Mouse (Mus musculus) liver, adult 2 months (tissue): ENCODE data around the gene Olfr553. TPM values are rescaled to one million over a fixed set of nuclear protein-coding genes. Genes with fewer than 3 reads are reported as not detected.
"Not testable (repeated sequence)": the region's sequence is repeated elsewhere in the genome, so short reads cannot be mapped to it uniquely, and the experiment has no call there.

Experiments
- DNase-seq: peaks from one replicate; pipeline ENCODE4 v3.0.0-alpha.2; 2011; ENCODE audit warnings: low read depth, low spot score; ENCODE audit errors: extremely low read depth
- H3K27ac ChIP-seq: fragments of 200-500 bp; replicated peaks from 2 replicates; pipeline ENCODE4 v1.5.1; 2012; ENCODE audit warnings: low read depth, mild to moderate bottlenecking, control low read depth, inconsistent platforms, low read length; ENCODE audit not compliant: insufficient read depth
- H3K27me3 ChIP-seq: fragments of 200-500 bp; 2 replicates; pipeline ENCODE4 v1.6.1; 2012; ENCODE audit warnings: mild to moderate bottlenecking, moderate library complexity, low read length, inconsistent platforms; ENCODE audit not compliant: control insufficient read depth, insufficient read depth
- H3K36me3 ChIP-seq: fragments of 200-500 bp; 2 replicates; pipeline ENCODE4 v1.6.1; 2012; ENCODE audit warnings: low read length, inconsistent platforms; ENCODE audit not compliant: control insufficient read depth, insufficient read depth
- H3K4me1 ChIP-seq: fragments of 200-500 bp; 2 replicates; pipeline ENCODE4 v1.6.1; 2011; ENCODE audit warnings: low read length; ENCODE audit not compliant: control insufficient read depth, insufficient read depth
- H3K4me3 ChIP-seq: fragments of 200-500 bp; 2 replicates; pipeline ENCODE4 v1.5.1; 2011; ENCODE audit warnings: low read depth, mild to moderate bottlenecking, control low read depth, low read length, moderate library complexity; ENCODE audit not compliant: insufficient read depth
- H3K79me2 ChIP-seq: fragments of 200-500 bp; 2 replicates; pipeline ENCODE4 v1.6.1; 2012; ENCODE audit warnings: inconsistent platforms, mild to moderate bottlenecking, low read length, moderate library complexity; ENCODE audit not compliant: control insufficient read depth, insufficient read depth
- H3K9ac ChIP-seq: fragments of 200-500 bp; 2 replicates; pipeline ENCODE4 v1.6.1; 2012; ENCODE audit warnings: low read depth, mild to moderate bottlenecking, control low read depth, inconsistent platforms, low read length
- CTCF ChIP-seq: fragments of 200-500 bp; IDR thresholded peaks from 2 replicates; pipeline ENCODE4 v1.5.1; 2011; ENCODE audit warnings: low read depth, low read length, control low read depth
- POLR2A ChIP-seq: fragments of 200-500 bp; IDR thresholded peaks from 2 replicates; pipeline ENCODE4 v1.6.1; 2011; ENCODE audit warnings: low read length, control low read depth; ENCODE audit not compliant: insufficient read depth; ENCODE audit errors: extremely low read depth
- WGBS: fragments of 180-500 bp; shearing (Covaris S2); methylation state at CpG from one replicate; pipeline ENCODE4 v1.1.7; 2018; 5-methylcytosine and 5-hydroxymethylcytosine counted together
- polyA plus RNA-seq: library from polyadenylated mRNA; depleted of rRNA; stranded (reverse); fragments of >200 nt; gene quantifications from 2 replicates; pipeline ENCODE4 v1.2.3, GENCODE M21; 2012
- total RNA-seq: library from RNA; depleted of rRNA; stranded (reverse); fragments of >200 nt; gene quantifications from 2 replicates; pipeline ENCODE4 v1.2.3, GENCODE M21; 2014

The Olfr553 gene
- total and polyA plus RNA-seq, 2 experiments, result not detected

- Histone ChIP-seq H3K4me3 (no peak overlapping the region), H3K36me3 (no peaks in the 10 kb centered on the region), H3K4me1 (no peaks in the 10 kb centered on the region), H3K27me3 (no peaks in the 10 kb centered on the region), H3K9ac (no peak overlapping the region), H3K79me2 (no peaks in the 10 kb centered on the region), H3K27ac (no peak overlapping the region)
- 24% methylated on average over 3 of the region's 3 CpGs for WGBS
- TF ChIP-seq CTCF (no peak), POLR2A (no peak)
- peak; percentile 58 for DNase-seq
Measured at GRCm38 (mm10) chr7:102636665-102637064, 18.6 kb upstream of the Olfr553 start.

GRCm38 (mm10) chr7:102620368-102620767 lies 2.4 kb upstream of the Olfr553 start:
- WGBS, result 78% methylated on average over 19 of the region's 19 CpGs
- not testable (repeated sequence) for H3K4me1 ChIP-seq, H3K79me2 ChIP-seq, H3K4me3 ChIP-seq, DNase-seq, H3K9ac ChIP-seq, H3K27ac ChIP-seq, H3K27me3 ChIP-seq, H3K36me3 ChIP-seq

- no peak for TF ChIP-seq POLR2A
- no peak for TF ChIP-seq CTCF
- no peaks in the 10 kb centered on the region for H3K4me1 ChIP-seq
- H3K27me3 ChIP-seq, result no peaks in the 10 kb centered on the region
- no peaks in the 10 kb centered on the region for H3K79me2 ChIP-seq
- no peak overlapping the region for H3K27ac ChIP-seq
- no peak overlapping the region for H3K9ac ChIP-seq
- no peak for DNase-seq
- H3K36me3 ChIP-seq, result no peaks in the 10 kb centered on the region
- WGBS, result 62% methylated on average over 5 of the region's 5 CpGs
- no peak overlapping the region for H3K4me3 ChIP-seq
Measured at GRCm38 (mm10) chr7:102619608-102620007, 1.6 kb upstream of the Olfr553 start.

DNA sequence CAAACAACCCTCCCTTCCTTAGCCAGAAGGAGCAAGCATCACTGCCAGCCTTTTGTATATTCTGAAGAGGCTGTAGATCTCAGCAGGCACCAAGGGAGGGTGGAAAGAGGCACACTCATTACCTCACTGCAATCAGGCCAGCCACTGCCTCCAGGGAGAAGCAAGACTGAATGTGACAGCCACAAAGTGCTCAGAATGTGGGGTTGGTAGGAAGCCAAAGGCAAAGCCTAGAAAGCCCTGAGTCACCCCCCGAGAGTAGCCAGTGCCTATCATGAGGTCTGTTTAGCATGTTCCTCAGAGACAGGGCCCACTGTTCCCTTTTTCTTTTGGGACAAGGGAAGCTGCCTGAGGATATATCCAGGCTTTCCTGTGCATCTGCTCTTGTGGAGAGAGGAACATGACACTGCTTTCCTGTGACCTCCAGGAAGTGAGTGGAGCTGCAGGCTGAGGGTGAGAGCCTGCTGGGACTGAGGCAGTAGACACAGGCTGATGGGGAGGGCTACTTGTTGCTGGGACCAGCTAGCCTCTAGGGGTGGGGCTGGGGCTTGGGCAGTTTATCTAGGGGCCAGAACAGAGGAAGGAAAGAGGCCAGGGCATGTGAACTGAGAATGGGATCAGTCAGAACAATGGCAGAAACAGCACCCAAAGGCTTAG lies 20.5 kb downstream of the Olfr553 start, which contains the start of gene Olfr552:
TSS of gene Olfr552 (plus strand) at position 393 of the 654 bp plus-strand sequence.
- Histone ChIP-seq H3K27ac (no peak within 1 kb of the TSS), H3K27me3 (no peaks in the 10 kb centered on the region), H3K4me3 (no peak within 1 kb of the TSS), H3K9ac (no peak within 1 kb of the TSS), H3K36me3 (no peaks in the 10 kb centered on the region), H3K79me2 (no peaks in the 10 kb centered on the region), H3K4me1 (no peaks in the 10 kb centered on the region)
- 60% methylated on average over 1 of the region's 1 CpGs for WGBS
- TF ChIP-seq CTCF, result no peak
- DNase-seq, result no peak

GRCm38 (mm10) chr7:102591786-102592185 lies 26.2 kb downstream of the Olfr553 start, which contains the start of gene Olfr551:
Gene Olfr551, minus strand, starts transcription at chr7:102591886.
- H3K27ac ChIP-seq, result no peak within 1 kb of the TSS
- H3K9ac ChIP-seq, result no peak within 1 kb of the TSS
- H3K36me3 ChIP-seq, result no peaks in the 10 kb centered on the region
- 95% methylated on average over 3 of the region's 3 CpGs for WGBS
- H3K79me2 ChIP-seq, result no peaks in the 10 kb centered on the region
- H3K27me3 ChIP-seq, result no peaks in the 10 kb centered on the region
- DNase-seq, result no peak
- H3K4me1 ChIP-seq, result no peaks in the 10 kb centered on the region
- no peak within 1 kb of the TSS for H3K4me3 ChIP-seq
- no peak for TF ChIP-seq POLR2A
- TF ChIP-seq CTCF, result no peak

DNA sequence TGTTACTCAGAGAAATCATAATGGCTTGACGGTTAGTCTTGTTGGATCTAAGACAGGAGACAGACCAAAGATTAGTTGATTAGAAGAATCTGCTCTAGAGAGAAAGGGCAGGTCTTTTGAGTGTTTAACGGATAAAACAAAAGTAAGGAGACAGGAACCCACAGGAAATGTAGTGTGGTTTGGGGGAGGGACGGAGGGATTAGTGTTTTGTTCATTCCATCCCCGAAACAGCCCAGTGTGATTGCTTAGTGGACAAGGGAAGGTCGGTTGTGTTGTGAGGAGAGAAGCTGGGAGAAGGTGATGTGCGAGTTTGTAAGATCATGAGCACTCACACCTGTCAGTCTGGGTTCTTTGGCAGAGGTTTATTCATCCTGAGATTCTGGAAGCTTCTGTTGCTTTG lies 42.0 kb downstream of the Olfr553 start:
- WGBS, result 71% methylated on average over 6 of the region's 6 CpGs
- Histone ChIP-seq H3K4me1 (no peaks in the 10 kb centered on the region), H3K79me2 (no peaks in the 10 kb centered on the region), H3K27me3 (no peaks in the 10 kb centered on the region), H3K27ac (no peak overlapping the region), H3K4me3 (no peak overlapping the region), H3K9ac (no peak overlapping the region), H3K36me3 (no peaks in the 10 kb centered on the region)
- TF ChIP-seq CTCF (no peak), POLR2A (no peak)
- DNase-seq, result no peak
